Mouse (Mus musculus) cerebellum, adult 2 months (tissue): ENCODE measurements around the gene Gm20547.
"Not testable (repeated sequence)": the region's sequence is repeated elsewhere in the genome, so short reads cannot be mapped to it uniquely, and the experiment has no call there.

Source experiments
- CTCF ChIP-seq: fragments of 200-500 bp; IDR thresholded peaks from 2 replicates; pipeline ENCODE4 v1.5.1; 2011; ENCODE audit warnings: low read depth, mild to moderate bottlenecking, control low read depth, low read length, moderate library complexity, borderline replicate concordance; ENCODE audit not compliant: insufficient read depth
- POLR2A ChIP-seq: fragments of 200-500 bp; IDR thresholded peaks from 2 replicates; pipeline ENCODE4 v1.6.1; 2011; ENCODE audit warnings: low read length, control low read depth, borderline replicate concordance; ENCODE audit not compliant: insufficient read depth

DNA sequence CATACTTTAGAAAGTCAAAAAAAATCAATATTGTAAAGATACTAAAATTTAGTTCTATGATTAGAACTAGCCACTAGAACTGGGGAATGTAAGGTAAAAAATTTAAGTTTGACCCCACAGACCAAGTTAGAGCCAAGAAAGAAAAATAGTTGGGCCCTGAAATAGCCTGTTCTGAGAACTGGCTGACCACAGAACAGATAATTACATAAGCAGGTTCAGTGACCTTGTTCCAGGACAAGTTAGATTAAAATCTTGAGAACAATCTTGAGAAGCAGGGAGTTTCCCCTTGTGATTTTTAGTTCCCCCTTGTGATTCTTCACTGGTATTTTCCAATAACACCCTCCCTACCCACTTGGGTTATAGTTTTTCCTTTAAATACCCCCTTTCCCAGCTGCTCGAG is 51.1 kb downstream of the Gm20547 start:
- not testable (repeated sequence) for TF ChIP-seq CTCF, POLR2A
